Mouse (Mus musculus) layer of hippocampus, adult 11-12 months (tissue): ENCODE results near the gene Napsa.

ENCODE experiments used
- DNase-seq: peaks from one replicate; pipeline ENCODE4 v3.0.0; 2022; ENCODE audit warnings: low spot score

Gene Napsa

GRCm38 (mm10) chr7:44626966-44627365 lies 54.8 kb downstream of the Napsa start:
- DNase-seq: no peak

DNA sequence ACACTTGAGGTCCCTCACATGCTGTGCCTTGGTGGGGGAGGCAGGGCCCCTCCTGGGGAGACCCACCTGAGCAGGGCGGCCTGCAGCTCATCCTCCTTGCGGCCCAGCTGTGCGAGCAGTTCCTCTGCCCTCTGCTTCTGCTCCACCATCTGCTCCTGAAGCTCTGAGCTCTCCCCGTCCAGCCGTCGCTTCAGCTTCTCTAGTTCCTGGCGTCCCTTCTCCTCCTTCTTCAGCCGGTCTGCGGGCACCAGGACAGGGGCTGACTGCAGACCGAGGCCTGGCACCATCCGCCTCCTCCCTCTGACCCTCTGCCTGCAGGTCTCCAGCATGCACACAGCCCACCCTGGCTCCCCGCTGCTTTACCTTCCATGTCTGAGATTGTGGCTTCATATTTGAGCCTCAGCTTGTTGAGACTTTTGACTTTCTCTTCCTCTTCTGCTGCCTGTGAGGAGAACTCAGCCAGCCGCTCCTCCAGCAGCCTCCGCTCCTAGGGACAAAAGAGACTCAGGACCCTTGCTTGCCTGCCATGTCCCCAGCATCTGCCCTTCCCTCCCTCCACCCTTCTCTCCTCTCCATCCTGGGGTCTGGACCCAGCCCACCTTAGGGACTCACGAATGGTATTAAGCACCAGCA lies 56.3 kb downstream of the Napsa start:
- DNase-seq: no peak

GRCm38 (mm10) chr7:44630437-44630836 lies 58.3 kb downstream of the Napsa start:
- no peak for DNase-seq

GRCm38 (mm10) chr7:44632676-44633075 lies 60.5 kb downstream of the Napsa start:
- no peak for DNase-seq

- no peak for DNase-seq
Observed at GRCm38 (mm10) chr7:44633407-44633806, 61.2 kb downstream of the Napsa start.
